Mouse (Mus musculus) left cerebral cortex, adult 9 months (tissue): ENCODE data around the gene Arl5c.

Source experiments
- DNase-seq, 2 experiments: peaks; one replicate each; pipeline ENCODE4 v3.0.0; 2022; ENCODE audit warnings: low spot score in 2 of 2

The Arl5c gene

GRCm38 (mm10) chr11:98019883-98020610 lies 24.1 kb upstream of the Arl5c start:
- no peak for DNase-seq

- DNase-seq = peak; percentile 77 to 87
These were observed 23.1 kb upstream of the Arl5c start for GRCm38 (mm10) chr11:98018858-98019641.

GRCm38 (mm10) chr11:98018222-98018621 lies 22.2 kb upstream of the Arl5c start:
- DNase-seq = no peak

GRCm38 (mm10) chr11:98016824-98017223 lies 20.8 kb upstream of the Arl5c start:
- no peak for DNase-seq

- DNase-seq = no peak
These were observed 20.2 kb upstream of the Arl5c start for GRCm38 (mm10) chr11:98016177-98016576.

GRCm38 (mm10) chr11:98012831-98013230 lies 16.9 kb upstream of the Arl5c start:
- no peak for DNase-seq

GRCm38 (mm10) chr11:98011716-98012115 lies 15.7 kb upstream of the Arl5c start:
- DNase-seq = no peak

- no peak for DNase-seq
These were observed 12.1 kb upstream of the Arl5c start for GRCm38 (mm10) chr11:98008087-98008486.

GRCm38 (mm10) chr11:98005686-98006085 lies 9.7 kb upstream of the Arl5c start:
- DNase-seq = no peak

- DNase-seq = no peak
These were observed 9.1 kb upstream of the Arl5c start for GRCm38 (mm10) chr11:98005076-98005475.

GRCm38 (mm10) chr11:98004161-98004560 lies 8.2 kb upstream of the Arl5c start:
- peak in 1 of 2 experiments; percentile 77 for DNase-seq

GRCm38 (mm10) chr11:98003171-98003671 lies 7.2 kb upstream of the Arl5c start:
- DNase-seq = no peak

- DNase-seq = no peak
These were observed 6.6 kb upstream of the Arl5c start for GRCm38 (mm10) chr11:98002627-98003026.

GRCm38 (mm10) chr11:98001986-98002385 lies 6.0 kb upstream of the Arl5c start:
- DNase-seq = no peak

GRCm38 (mm10) chr11:98001351-98001824 lies 5.4 kb upstream of the Arl5c start:
- DNase-seq = no peak

- no peak for DNase-seq
These were observed 4.6 kb upstream of the Arl5c start for GRCm38 (mm10) chr11:98000378-98001140.

GRCm38 (mm10) chr11:97999748-98000147 lies 3.8 kb upstream of the Arl5c start:
- no peak for DNase-seq

- DNase-seq = no peak
These were observed 3.1 kb upstream of the Arl5c start for GRCm38 (mm10) chr11:97998898-97999608.

- DNase-seq = no peak
These were observed 2.3 kb upstream of the Arl5c start for GRCm38 (mm10) chr11:97998074-97998793.

GRCm38 (mm10) chr11:97997387-97997960 lies 1.5 kb upstream of the Arl5c start:
- no peak for DNase-seq
